Mouse (Mus musculus): ENCODE results near the gene Srebf1.

- TF ChIP-seq CTCF (IDR thresholded peaks at IDR 0.05; ENCODE audit: borderline replicate concordance, insufficient read depth, low read length): no peak
- TF ChIP-seq POLR2A (IDR thresholded peaks at IDR 0.05; ENCODE audit: low read depth, low read length): no peak
Observed at GRCm38 (mm10) chr11:60230512-60230911, 8.1 kb upstream of the Srebf1 start.
